ENCODE assay signal across 27 mouse cellular contexts in genomic region chr5:104089751-104090150, GRCm38 (mm10). TPM values are rescaled to one million over a fixed set of nuclear protein-coding genes. Genes with fewer than 3 reads are reported as not detected.
"Had no signal": no experiment of that assay in that cellular context is flagged by ENCODE, and none has a peak within 500 bp of the region (broad histone marks: within the 10 kb centered on the region; RNA-seq: fewer than 3 reads in every experiment).

No protein-coding gene starts in this region.

- H3K27ac ChIP-seq: liver, embryonic 13.5 days; liver, embryonic 15.5 days; lung, embryonic 15.5 days; macrophage; midbrain, embryonic 13.5 days; midbrain, embryonic 15.5 days; neural tube, embryonic 12.5 days had no signal

- H3K4me3 ChIP-seq: liver, embryonic 13.5 days; liver, embryonic 15.5 days; lung, embryonic 15.5 days; megakaryocyte, embryonic 14.5 days; midbrain, embryonic 13.5 days; midbrain, embryonic 15.5 days; neural tube, embryonic 12.5 days had no signal

- ATAC-seq: liver, postnatal 0 days; lung, postnatal 0 days; midbrain, embryonic 13.5 days; midbrain, embryonic 15.5 days had no signal

- H3K27me3 ChIP-seq: liver, embryonic 13.5 days; liver, embryonic 15.5 days; lung, embryonic 15.5 days; midbrain, embryonic 13.5 days; midbrain, embryonic 15.5 days; neural tube, embryonic 12.5 days had no signal

- H3K9ac ChIP-seq: liver, embryonic 13.5 days; liver, embryonic 15.5 days; liver, postnatal 0 days; lung, embryonic 15.5 days; midbrain, embryonic 13.5 days; midbrain, embryonic 15.5 days; neural tube, embryonic 12.5 days had no signal

- DNase-seq: liver, embryonic 13.5 days; liver, postnatal 0 days; lung, adult 2 months; lung, postnatal 14 days; lung, postnatal 36 days; retina, postnatal 1 day; right cerebral cortex, adult 18-20 months; right cerebral cortex, postnatal 25 days; right cerebral cortex, postnatal 4 days; spleen, adult 18-20 months; thymus, adult 18-20 months; thymus, postnatal 14 days; thymus, postnatal 36 days had no signal

- H3K9me3 ChIP-seq: liver, embryonic 13.5 days; liver, embryonic 15.5 days; lung, embryonic 15.5 days; midbrain, embryonic 13.5 days; midbrain, embryonic 15.5 days; neural tube, embryonic 12.5 days had no signal

- H3K36me3 ChIP-seq: liver, embryonic 13.5 days; liver, embryonic 15.5 days; midbrain, embryonic 13.5 days; midbrain, embryonic 15.5 days had no signal

- H3K4me1 ChIP-seq: liver, embryonic 13.5 days; liver, embryonic 15.5 days; lung, embryonic 15.5 days; megakaryocyte, embryonic 14.5 days; midbrain, embryonic 13.5 days; midbrain, embryonic 15.5 days; neural tube, embryonic 12.5 days had no signal

- H3K4me2 ChIP-seq: liver, embryonic 13.5 days; liver, embryonic 15.5 days; lung, embryonic 15.5 days; midbrain, embryonic 13.5 days; midbrain, embryonic 15.5 days; neural tube, embryonic 12.5 days had no signal

RNA-seq across cellular contexts. Expression of gene Gm17660, which starts 12.3 kb away (rescaled TPM):
- total RNA-seq: megakaryocyte progenitor cell, adult 5-6 weeks; monocyte, adult 5-6 weeks; neutrophil, adult 5-6 weeks had no signal
- polyA plus RNA-seq: liver, embryonic 13.5 days; liver, embryonic 15.5 days; liver, postnatal 0 days; lung, adult 2 months; lung, postnatal 0 days; macrophage; midbrain, embryonic 13.5 days; neural tube, embryonic 12.5 days; small intestine, adult 2 months; stomach, embryonic 14.5 days; thymus, postnatal 0 days had no signal

RNA-seq across cellular contexts. Expression of gene Sparcl1, which starts 23.8 kb away (rescaled TPM):
- total RNA-seq: megakaryocyte progenitor cell, adult 5-6 weeks; monocyte, adult 5-6 weeks; neutrophil, adult 5-6 weeks had no signal
- polyA plus RNA-seq: macrophage had no signal
